Mouse (Mus musculus) liver, embryonic 15.5 days (tissue): ENCODE measurements at regions not wholly inside any gene's neighbourhood (a gene's known extent, or its start where the extent isn't known, plus 50 kb on each side); places are given as distances from the start of the nearest gene placed in this dataset.

Source experiments
- ATAC-seq: fragments of 200-750 bp; cut with Nextera tagmentation; 2 replicates; pipeline ENCODE4 v1.8.0; 2017; ENCODE audit warnings: moderate number of reproducible peaks, mild to moderate bottlenecking, moderate library complexity; ENCODE audit not compliant: insufficient read depth
- H3K27ac ChIP-seq: fragments of 300-500 bp; sonication (generic); replicated peaks from 2 replicates; pipeline ENCODE4 v1.5.1; 2015; ENCODE audit warnings: mild to moderate bottlenecking, inconsistent platforms
- H3K27me3 ChIP-seq: fragments of 300-500 bp; sonication (generic); 2 replicates; pipeline ENCODE4 v1.6.1; 2015; ENCODE audit warnings: mild to moderate bottlenecking, inconsistent platforms
- H3K36me3 ChIP-seq: fragments of 300-500 bp; sonication (generic); replicated peaks from 2 replicates; pipeline ENCODE4 v1.6.1; 2015; ENCODE audit warnings: moderate library complexity, mild to moderate bottlenecking, inconsistent platforms
- H3K4me1 ChIP-seq: fragments of 300-500 bp; sonication (generic); replicated peaks from 2 replicates; pipeline ENCODE4 v1.6.1; 2015; ENCODE audit warnings: inconsistent platforms
- H3K4me2 ChIP-seq: fragments of 300-500 bp; sonication (generic); 2 replicates; pipeline ENCODE4 v1.6.1; 2015; ENCODE audit warnings: moderate library complexity, mild to moderate bottlenecking, inconsistent platforms
- H3K4me3 ChIP-seq: fragments of 300-500 bp; sonication (generic); replicated peaks from 2 replicates; pipeline ENCODE4 v1.5.1; 2015; ENCODE audit warnings: mild to moderate bottlenecking, inconsistent platforms
- H3K9ac ChIP-seq: fragments of 300-500 bp; sonication (generic); 2 replicates; pipeline ENCODE4 v1.6.1; 2015; ENCODE audit warnings: moderate library complexity, mild to moderate bottlenecking, inconsistent platforms
- H3K9me3 ChIP-seq: fragments of 300-500 bp; sonication (generic); replicated peaks from 2 replicates; pipeline ENCODE4 v1.6.1; 2016; ENCODE audit warnings: inconsistent platforms
- WGBS: fragments of 180-500 bp; shearing (Covaris S2); methylation state at CpG from one replicate; pipeline ENCODE4 v1.1.7; 2015; ENCODE audit warnings: mixed read lengths; ENCODE audit not compliant: insufficient replicate concordance; 5-methylcytosine and 5-hydroxymethylcytosine counted together

GRCm38 (mm10) chr11:22665978-22666377 lies 154.1 kb downstream of the Tmem17 start:
- WGBS, result 7% methylated on average over 4 of the region's 4 CpGs
- no peak for ATAC-seq

GRCm38 (mm10) chr11:22666378-22666777 lies 154.5 kb downstream of the Tmem17 start:
- no peaks in the 10 kb centered on the region for H3K36me3 ChIP-seq
- H3K9ac ChIP-seq, result no peak overlapping the region
- no peak for ATAC-seq
- no peaks in the 10 kb centered on the region for H3K4me1 ChIP-seq
- no peak overlapping the region for H3K4me2 ChIP-seq
- WGBS, result 22% methylated on average over 5 of the region's 5 CpGs
- H3K27me3 ChIP-seq, result no peaks in the 10 kb centered on the region
- H3K27ac ChIP-seq, result no peak overlapping the region
- no peak overlapping the region for H3K4me3 ChIP-seq
- H3K9me3 ChIP-seq, result no peaks in the 10 kb centered on the region

More at GRCm38 (mm10) chr11:22665978-22666377, 154.1 kb downstream of the Tmem17 start:
- no peak overlapping the region for H3K9ac ChIP-seq
- no peaks in the 10 kb centered on the region for H3K9me3 ChIP-seq
- no peak overlapping the region for H3K4me3 ChIP-seq
- no peaks in the 10 kb centered on the region for H3K36me3 ChIP-seq
- no peak overlapping the region for H3K4me2 ChIP-seq
- H3K27me3 ChIP-seq, result no peaks in the 10 kb centered on the region
- no peak overlapping the region for H3K27ac ChIP-seq
- no peaks in the 10 kb centered on the region for H3K4me1 ChIP-seq

GRCm38 (mm10) chr11:22668220-22668619 lies 156.3 kb downstream of the Tmem17 start:
- whole genome bisulfite sequencing, result 15% methylated on average over 2 of the region's 2 CpGs
- Histone ChIP-seq H3K27ac (no peak overlapping the region), H3K4me1 (no peaks in the 10 kb centered on the region), H3K9me3 (no peaks in the 10 kb centered on the region), H3K36me3 (no peaks in the 10 kb centered on the region), H3K4me3 (no peak overlapping the region), H3K9ac (no peak overlapping the region), H3K27me3 (no peaks in the 10 kb centered on the region), H3K4me2 (no peak overlapping the region)
- ATAC-seq, result no peak

- H3K27me3 ChIP-seq, result no peaks in the 10 kb centered on the region
- H3K4me1 ChIP-seq, result no peaks in the 10 kb centered on the region
- WGBS, result 56% methylated on average over 4 of the region's 4 CpGs
- no peak overlapping the region for H3K4me3 ChIP-seq
- H3K4me2 ChIP-seq, result no peak overlapping the region
- H3K9ac ChIP-seq, result no peak overlapping the region
- no peak overlapping the region for H3K27ac ChIP-seq
- ATAC-seq, result no peak
- no peaks in the 10 kb centered on the region for H3K9me3 ChIP-seq
- no peaks in the 10 kb centered on the region for H3K36me3 ChIP-seq
These were observed 157.4 kb downstream of the Tmem17 start for GRCm38 (mm10) chr11:22669267-22669666.

- ATAC-seq, result no peak
- Histone ChIP-seq H3K4me1 (no peaks in the 10 kb centered on the region), H3K36me3 (no peaks in the 10 kb centered on the region), H3K9me3 (no peaks in the 10 kb centered on the region), H3K27ac (no peak overlapping the region), H3K4me2 (no peak overlapping the region), H3K9ac (no peak overlapping the region), H3K4me3 (no peak overlapping the region), H3K27me3 (no peaks in the 10 kb centered on the region)
- WGBS, result 34% methylated on average over 5 of the region's 5 CpGs
These were observed 160.1 kb downstream of the Tmem17 start for GRCm38 (mm10) chr11:22671791-22672490.

GRCm38 (mm10) chr11:22675047-22675446 lies 163.2 kb downstream of the Tmem17 start:
- no peak for ATAC-seq
- no peak overlapping the region for H3K4me2 ChIP-seq
- H3K9ac ChIP-seq, result no peak overlapping the region
- H3K27me3 ChIP-seq, result no peaks in the 10 kb centered on the region
- 14% methylated on average over 3 of the region's 3 CpGs for WGBS
- no peaks in the 10 kb centered on the region for H3K36me3 ChIP-seq
- H3K27ac ChIP-seq, result no peak overlapping the region
- no peaks in the 10 kb centered on the region for H3K9me3 ChIP-seq
- no peaks in the 10 kb centered on the region for H3K4me1 ChIP-seq
- no peak overlapping the region for H3K4me3 ChIP-seq

GRCm38 (mm10) chr11:22675754-22676153 lies 163.9 kb downstream of the Tmem17 start:
- H3K9ac ChIP-seq, result no peak overlapping the region
- 63% methylated on average over 1 of the region's 1 CpGs for WGBS
- no peak for ATAC-seq

GRCm38 (mm10) chr11:22677337-22677736 lies 165.4 kb downstream of the Tmem17 start:
- H3K4me3 ChIP-seq, result no peak overlapping the region
- H3K9me3 ChIP-seq, result no peaks in the 10 kb centered on the region
- ATAC-seq, result no peak
- H3K4me2 ChIP-seq, result no peak overlapping the region
- H3K36me3 ChIP-seq, result no peaks in the 10 kb centered on the region
- no peak overlapping the region for H3K9ac ChIP-seq
- 18% methylated on average over 2 of the region's 2 CpGs for WGBS
- H3K27ac ChIP-seq, result no peak overlapping the region
- no peaks in the 10 kb centered on the region for H3K4me1 ChIP-seq
- H3K27me3 ChIP-seq, result no peaks in the 10 kb centered on the region

More at GRCm38 (mm10) chr11:22675754-22676153, 163.9 kb downstream of the Tmem17 start:
- Histone ChIP-seq H3K27me3 (no peaks in the 10 kb centered on the region), H3K4me1 (no peaks in the 10 kb centered on the region), H3K4me2 (no peak overlapping the region), H3K27ac (no peak overlapping the region), H3K4me3 (no peak overlapping the region), H3K36me3 (no peaks in the 10 kb centered on the region), H3K9me3 (no peaks in the 10 kb centered on the region)

GRCm38 (mm10) chr11:22684576-22684975 lies 172.7 kb downstream of the Tmem17 start:
- Histone ChIP-seq H3K9ac (no peak overlapping the region), H3K4me3 (no peak overlapping the region), H3K27ac (no peak overlapping the region), H3K4me1 (no peaks in the 10 kb centered on the region), H3K36me3 (no peaks in the 10 kb centered on the region), H3K9me3 (no peaks in the 10 kb centered on the region), H3K27me3 (no peaks in the 10 kb centered on the region), H3K4me2 (no peak overlapping the region)
- WGBS, result 71% methylated on average over 4 of the region's 4 CpGs
- ATAC-seq, result no peak

GRCm38 (mm10) chr11:22690829-22691228 lies 169.9 kb downstream of the B3gnt2 start:
- no peak overlapping the region for H3K9ac ChIP-seq
- no peaks in the 10 kb centered on the region for H3K27me3 ChIP-seq
- WGBS, result 72% methylated on average over 3 of the region's 3 CpGs
- H3K9me3 ChIP-seq, result no peaks in the 10 kb centered on the region
- ATAC-seq, result no peak
- no peak overlapping the region for H3K4me3 ChIP-seq
- H3K27ac ChIP-seq, result no peak overlapping the region
- H3K4me1 ChIP-seq, result 0 out of 2 replicates have a peak, but pooled peaks cover 7% of the 10 kb centered on the region
- H3K4me2 ChIP-seq, result no peak overlapping the region
- no peaks in the 10 kb centered on the region for H3K36me3 ChIP-seq

GRCm38 (mm10) chr11:22692281-22692857 lies 168.4 kb downstream of the B3gnt2 start:
- no peak overlapping the region for H3K4me3 ChIP-seq
- 52% methylated on average over 5 of the region's 5 CpGs for WGBS
- no peak for ATAC-seq
- no peak overlapping the region for H3K27ac ChIP-seq
- no peaks in the 10 kb centered on the region for H3K36me3 ChIP-seq
- H3K9ac ChIP-seq, result no peak overlapping the region
- H3K4me1 ChIP-seq, result 0 out of 2 replicates have a peak, but pooled peaks cover 7% of the 10 kb centered on the region
- H3K27me3 ChIP-seq, result no peaks in the 10 kb centered on the region
- no peaks in the 10 kb centered on the region for H3K9me3 ChIP-seq
- H3K4me2 ChIP-seq, result no peak overlapping the region
